Mouse (Mus musculus): Measurements from ENCODE around the gene Spata18. TPM values are rescaled to one million over a fixed set of nuclear protein-coding genes. Genes with fewer than 3 reads are reported as not detected.

Gene Spata18
- total RNA-seq, 4 experiments from 2014 or later: 0.55 to 1.3 (median 1.1) TPM

DNA sequence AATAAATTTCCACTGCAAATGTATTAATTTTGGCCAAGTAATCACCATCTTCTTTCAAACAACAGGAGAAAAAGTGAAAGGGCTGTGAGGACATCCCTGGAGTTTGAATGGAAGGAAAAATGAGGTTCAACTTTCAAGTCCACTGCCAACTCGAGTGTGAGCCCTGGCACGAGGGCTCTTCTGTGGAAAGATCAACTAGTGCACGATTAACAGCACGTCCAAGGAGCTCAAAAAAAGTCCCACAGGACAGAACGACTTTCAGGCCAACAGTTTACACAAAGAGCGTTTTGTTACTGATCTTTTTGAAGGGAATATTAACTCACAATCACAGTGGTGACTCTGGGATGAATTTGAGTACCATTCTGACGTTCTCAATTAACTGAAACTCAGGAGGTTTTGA, 61.7 kb downstream of the Spata18 start:
- DNase-seq (ENCODE audit: low spot score in 2 of 2): no peak

DNA sequence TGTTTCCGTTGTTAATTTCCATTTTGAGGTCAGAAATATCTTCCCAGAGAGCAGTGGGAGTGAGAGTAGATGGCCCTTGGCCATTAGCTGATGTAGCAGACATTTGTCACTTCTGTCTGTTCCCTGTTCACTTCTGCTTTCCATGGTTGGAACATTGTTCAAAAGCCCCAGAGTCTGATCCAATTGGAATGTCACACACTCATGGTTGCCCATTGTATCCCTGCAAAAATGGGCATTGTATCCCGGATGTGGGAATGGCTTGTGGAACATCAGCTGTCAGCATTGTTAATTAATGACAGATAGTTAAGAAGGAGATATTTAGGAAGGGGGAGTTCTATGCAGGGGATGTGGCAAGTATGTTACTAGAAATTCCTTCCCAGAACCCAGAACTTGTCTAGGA, 65.8 kb downstream of the Spata18 start:
- no peak for DNase-seq (ENCODE audit: low spot score in 2 of 2)

DNA sequence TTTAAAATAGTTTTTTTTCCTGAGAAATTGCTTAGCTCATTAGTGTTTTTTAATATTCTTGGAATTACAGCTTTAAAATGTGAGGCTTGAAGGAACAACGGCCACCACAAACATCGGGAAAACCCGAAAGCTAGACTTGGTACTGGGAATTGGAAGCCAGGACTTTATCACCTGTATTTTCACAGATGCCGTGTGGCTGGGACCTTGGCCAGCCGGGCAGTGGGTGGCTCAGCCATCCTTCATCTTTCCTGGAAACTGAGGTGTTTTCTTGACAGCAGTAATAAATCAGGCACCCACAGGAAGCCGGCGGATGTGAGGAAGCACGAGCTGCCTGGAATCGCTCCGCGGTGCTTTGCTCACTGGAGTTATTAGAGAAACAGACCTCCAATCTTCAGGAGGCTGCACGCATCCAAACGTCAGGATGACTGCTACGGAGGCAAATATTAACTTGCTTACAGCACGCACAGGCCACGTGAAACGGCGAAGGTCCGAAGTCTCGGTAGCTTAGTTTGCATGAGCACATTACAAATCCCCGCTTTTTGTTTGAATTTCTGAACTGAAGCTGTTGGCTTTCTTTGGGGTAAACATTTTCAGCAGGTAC, 70.6 kb downstream of the Spata18 start:
- no peak for DNase-seq (ENCODE audit: low spot score in 2 of 2)

DNA sequence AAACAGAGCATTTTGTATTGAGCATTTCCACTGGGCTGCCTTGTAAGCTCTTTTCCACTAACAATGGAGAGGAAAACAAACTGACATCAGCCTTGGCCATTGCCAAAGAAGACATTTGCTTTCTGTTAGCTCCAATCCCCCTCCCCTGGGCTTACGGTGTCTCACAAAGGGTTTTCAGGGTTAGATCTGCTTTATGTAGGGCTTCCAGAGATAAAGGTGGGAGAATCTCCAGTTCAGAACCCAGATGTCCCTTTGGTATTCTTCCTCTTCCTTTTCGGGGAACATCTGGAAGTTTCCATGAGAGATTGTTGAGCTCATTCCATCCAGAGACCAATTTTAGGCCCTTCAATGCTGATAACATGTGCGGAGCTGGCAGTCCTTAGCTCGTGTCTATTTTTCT, 74.8 kb downstream of the Spata18 start:
- DNase-seq (ENCODE audit: low spot score in 2 of 2): peak in 1 of 2 experiments; percentile 5

DNA sequence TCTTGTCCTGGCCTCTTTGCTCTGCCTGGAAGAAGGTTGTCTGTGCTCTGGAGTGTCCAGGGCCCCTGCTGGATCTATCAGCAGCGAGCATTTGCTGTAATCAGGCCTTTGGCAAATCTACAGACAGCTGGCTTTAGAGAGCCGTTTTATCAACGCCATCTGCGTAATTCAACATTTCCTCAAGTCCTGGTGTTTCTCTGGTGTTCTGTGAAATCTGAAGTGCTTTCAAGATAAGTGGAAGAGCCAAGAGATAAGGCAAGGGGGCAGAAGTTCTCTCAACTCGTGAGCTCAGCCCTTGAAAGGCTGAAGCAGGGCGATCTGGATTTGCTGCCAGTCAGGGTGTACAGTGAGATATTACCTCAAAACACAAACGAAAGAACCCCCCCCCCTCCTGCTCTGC, 77.5 kb downstream of the Spata18 start:
- DNase-seq (ENCODE audit: low spot score in 2 of 2): no peak

Other genes starting within 250 kb of the Spata18 start
- 1 to 10 TPM; 1.2 to 2.3 (median 1.3) TPM for gene Cwh43, start 245.3 kb upstream of the Spata18 start, total RNA-seq (2022)
- gene Dcun1d4, start 170.4 kb upstream of the Spata18 start, total RNA-seq (2022): 100 to 1,000 TPM; 118 to 135 (median 124) TPM
- gene Lrrc66, start 18.9 kb upstream of the Spata18 start, total RNA-seq (2022): under 1 TPM in 1 of 4 experiments, not detected in 3; 0.27 TPM
- gene Sgcb, start 3.6 kb upstream of the Spata18 start, total RNA-seq (2022): 10 to 100 TPM; 47.6 to 53.3 (median 48.4) TPM

Data from layer of hippocampus, adult 8-10 months (tissue).